Mouse (Mus musculus) forebrain, embryonic 15.5 days (tissue): Measurements from ENCODE around the gene Ap5s1. TPM values are rescaled to one million over a fixed set of nuclear protein-coding genes. Genes with fewer than 3 reads are reported as not detected.

ENCODE experiments used
- ATAC-seq: fragments of 200-750 bp; cut with Nextera tagmentation; replicated peaks from 2 replicates; pipeline ENCODE4 v1.8.0; 2017; ENCODE audit warnings: mild to moderate bottlenecking, moderate TSS enrichment, moderate library complexity
- H3K27ac ChIP-seq: fragments of 300-500 bp; sonication (generic); replicated peaks from 2 replicates; pipeline ENCODE4 v1.5.1; 2015; ENCODE audit warnings: mild to moderate bottlenecking, inconsistent platforms
- H3K27me3 ChIP-seq: fragments of 300-500 bp; sonication (generic); 2 replicates; pipeline ENCODE4 v1.6.1; 2015; ENCODE audit warnings: inconsistent platforms
- H3K36me3 ChIP-seq: fragments of 300-500 bp; sonication (generic); 2 replicates; pipeline ENCODE4 v1.6.1; 2015; ENCODE audit warnings: mild to moderate bottlenecking, inconsistent platforms
- H3K4me1 ChIP-seq: fragments of 300-500 bp; sonication (generic); 2 replicates; pipeline ENCODE4 v1.6.1; 2015; ENCODE audit warnings: inconsistent platforms
- H3K4me2 ChIP-seq: fragments of 300-500 bp; sonication (generic); replicated peaks from 2 replicates; pipeline ENCODE4 v1.6.1; 2015; ENCODE audit warnings: mild to moderate bottlenecking, inconsistent platforms
- H3K4me3 ChIP-seq: fragments of 300-500 bp; sonication (generic); 2 replicates; pipeline ENCODE4 v1.5.1; 2015; ENCODE audit warnings: mild to moderate bottlenecking, inconsistent platforms
- H3K9ac ChIP-seq: fragments of 300-500 bp; sonication (generic); replicated peaks from 2 replicates; pipeline ENCODE4 v1.6.1; 2015; ENCODE audit warnings: mild to moderate bottlenecking, inconsistent platforms
- H3K9me3 ChIP-seq: fragments of 300-500 bp; sonication (generic); 2 replicates; pipeline ENCODE4 v1.6.1; 2016; ENCODE audit warnings: inconsistent platforms
- WGBS: fragments of 180-500 bp; shearing (Covaris S2); methylation state at CpG from one replicate; pipeline ENCODE4 v1.1.7; 2015; ENCODE audit warnings: mixed read lengths; 5-methylcytosine and 5-hydroxymethylcytosine counted together
- polyA plus RNA-seq: library from polyadenylated mRNA; unstranded; fragments of >200 nt; fragmentation: Nextera tagmentation; extraction: Ambion mirVana; gene quantifications from 2 replicates; pipeline ENCODE4 v1.2.1, GENCODE M21; 2015

Ap5s1 gene
- polyA plus RNA-seq, 1 experiment from 2014 or later, result 37.0 TPM

GRCm38 (mm10) chr2:131262213-131262672 is 55.4 kb downstream of the Ap5s1 start, which contains the start of gene Pank2:
TSS of gene Pank2 (plus strand) at chr2:131262495.
- Histone ChIP-seq H3K36me3 (no peaks in the 10 kb centered on the region), H3K4me1 (peaks cover 46% of the 10 kb centered on the region), H3K4me3 (peak within 1 kb of the TSS; percentile 89), H3K27me3 (no peaks in the 10 kb centered on the region), H3K4me2 (peak within 1 kb of the TSS; percentile 76), H3K9ac (peak within 1 kb of the TSS; percentile 94), H3K9me3 (no peaks in the 10 kb centered on the region), H3K27ac (peak within 1 kb of the TSS; percentile 99)
- WGBS, result under 1% methylated on average over 49 of the region's 49 CpGs
- ATAC-seq, result peak; percentile 100

Other genes with a start within 250 kb of the Ap5s1 start
- gene Gfra4, start 164.0 kb upstream of the Ap5s1 start, polyA plus RNA-seq, result 30.0 and 30.9 TPM in 2 replicates
- gene Adam33, start 143.3 kb upstream of the Ap5s1 start, polyA plus RNA-seq, result 0.60 and 0.70 TPM in 2 replicates
- gene Siglec1, start 120.3 kb upstream of the Ap5s1 start, polyA plus RNA-seq, result 0.19 and 0.24 TPM in 2 replicates
- 3.7 TPM in 2 replicates for gene Hspa12b, start 79.8 kb upstream of the Ap5s1 start, polyA plus RNA-seq
- gene Gm11037, start 73.6 kb upstream of the Ap5s1 start, polyA plus RNA-seq, result not detected in 2 replicates
- 88.7 and 95.4 TPM in 2 replicates for gene 1700037H04Rik, start 47.0 kb upstream of the Ap5s1 start, polyA plus RNA-seq
- 18.8 and 19.7 TPM in 2 replicates for gene Cenpb, start 27.0 kb upstream of the Ap5s1 start, polyA plus RNA-seq
- gene Cdc25b, start 20.1 kb upstream of the Ap5s1 start, polyA plus RNA-seq, result 36.4 and 37.9 TPM in 2 replicates
- 13.0 and 13.2 TPM in 2 replicates for gene Spef1, start 19.8 kb upstream of the Ap5s1 start, polyA plus RNA-seq
- 5.9 and 6.4 TPM in 2 replicates for gene Mavs, start 27.0 kb downstream of the Ap5s1 start, polyA plus RNA-seq
- gene Pank2, start 55.4 kb downstream of the Ap5s1 start, polyA plus RNA-seq, result 36.4 and 37.0 TPM in 2 replicates
- gene Rnf24, start 145.8 kb downstream of the Ap5s1 start, polyA plus RNA-seq, result 20.5 and 20.6 TPM in 2 replicates